Mouse (Mus musculus) midbrain, embryonic 11.5 days (tissue): ENCODE results near the gene Atp8b4. TPM values are rescaled to one million over a fixed set of nuclear protein-coding genes. Genes with fewer than 3 reads are reported as not detected.

Experiments used
- ATAC-seq: fragments of 200-750 bp; cut with Nextera tagmentation; 2 replicates; pipeline ENCODE4 v1.8.0; 2017; ENCODE audit warnings: moderate TSS enrichment, moderate library complexity; ENCODE audit not compliant: low FRiP score
- DNase-seq: peaks from one replicate; pipeline ENCODE4 v3.0.0; 2015; ENCODE audit warnings: low spot score; ENCODE audit errors: missing footprints
- H3K27ac ChIP-seq: fragments of 300-500 bp; sonication (generic); 2 replicates; pipeline ENCODE4 v1.5.1; 2014; ENCODE audit warnings: low read depth, low read length
- H3K27me3 ChIP-seq: fragments of 300-500 bp; sonication (generic); 2 replicates; pipeline ENCODE4 v1.6.1; 2014; ENCODE audit warnings: mild to moderate bottlenecking, low read length, moderate library complexity, mixed read lengths; ENCODE audit not compliant: control insufficient read depth, insufficient read depth
- H3K36me3 ChIP-seq: fragments of 300-500 bp; sonication (generic); 2 replicates; pipeline ENCODE4 v1.6.1; 2014; ENCODE audit warnings: mild to moderate bottlenecking, low read length, moderate library complexity, mixed read lengths; ENCODE audit not compliant: control insufficient read depth, insufficient read depth
- H3K4me1 ChIP-seq: fragments of 300-500 bp; sonication (generic); 2 replicates; pipeline ENCODE4 v1.6.1; 2014; ENCODE audit warnings: low read length; ENCODE audit not compliant: control insufficient read depth, insufficient read depth
- H3K4me2 ChIP-seq: fragments of 300-500 bp; sonication (generic); 2 replicates; pipeline ENCODE4 v1.6.1; 2014; ENCODE audit warnings: mild to moderate bottlenecking, moderate library complexity
- H3K4me3 ChIP-seq: fragments of 300-500 bp; sonication (generic); 2 replicates; pipeline ENCODE4 v1.5.1; 2014; ENCODE audit warnings: low read depth, low read length
- H3K9ac ChIP-seq: fragments of 300-500 bp; sonication (generic); 2 replicates; pipeline ENCODE4 v1.6.1; 2014; ENCODE audit warnings: low read length
- H3K9me3 ChIP-seq: fragments of 300-500 bp; sonication (generic); 2 replicates; pipeline ENCODE4 v1.6.1; 2016; ENCODE audit warnings: low read length; ENCODE audit not compliant: control insufficient read depth
- WGBS: fragments of 180-500 bp; shearing (Covaris S2); extraction: QIAGEN DNeasy Blood & Tissue Kit; methylation state at CpG from one replicate; pipeline ENCODE4 v1.1.7; 2014; 5-methylcytosine and 5-hydroxymethylcytosine counted together
- polyA plus RNA-seq: library from polyadenylated mRNA; unstranded; fragments of >200 nt; fragmentation: Nextera tagmentation; extraction: Ambion mirVana; gene quantifications from 2 replicates; pipeline ENCODE4 v1.2.1, GENCODE M21; 2014

The Atp8b4 gene
- polyA plus RNA-seq: 0.07 TPM in 1 of 2 replicates, not detected in the other

- DNase-seq (no peak), ATAC-seq (no peak)
- Histone ChIP-seq H3K4me1 (no peaks in the 10 kb centered on the region), H3K9me3 (no peaks in the 10 kb centered on the region), H3K36me3 (no peaks in the 10 kb centered on the region), H3K4me2 (no peak within 1 kb of the TSS), H3K4me3 (no peak within 1 kb of the TSS), H3K9ac (no peak within 1 kb of the TSS), H3K27me3 (no peaks in the 10 kb centered on the region), H3K27ac (no peak within 1 kb of the TSS)
- 94% methylated on average over 6 of the region's 6 CpGs for WGBS
Observed at GRCm38 (mm10) chr2:126500521-126500920, at the start of gene Atp8b4. Gene Atp8b4, minus strand, starts transcription at chr2:126500674.

- no peaks in the 10 kb centered on the region for H3K36me3 ChIP-seq
- H3K4me3 ChIP-seq: no peak overlapping the region
- H3K27ac ChIP-seq: no peak overlapping the region
- DNase-seq (no peak), ATAC-seq (no peak)
- WGBS: 90% methylated on average over 7 of the region's 7 CpGs
- no peak overlapping the region for H3K9ac ChIP-seq
- H3K4me2 ChIP-seq: no peak overlapping the region
- H3K27me3 ChIP-seq: peaks cover 26% of the 10 kb centered on the region
- no peaks in the 10 kb centered on the region for H3K9me3 ChIP-seq
- H3K4me1 ChIP-seq: peaks cover 6% of the 10 kb centered on the region; the same call in 1 of the 2 replicates
Observed at GRCm38 (mm10) chr2:126549681-126550080, 49.2 kb upstream of the Atp8b4 start.

- no peak for DNase-seq
- no peak overlapping the region for H3K9ac ChIP-seq
- H3K4me1 ChIP-seq: no peaks in the 10 kb centered on the region
- H3K9me3 ChIP-seq: no peaks in the 10 kb centered on the region
- H3K27me3 ChIP-seq: peaks cover 2% of the 10 kb centered on the region; the same call in 1 of the 2 replicates
- no peaks in the 10 kb centered on the region for H3K36me3 ChIP-seq
- no peak overlapping the region for H3K4me3 ChIP-seq
- no peak overlapping the region for H3K27ac ChIP-seq
- WGBS: 92% methylated on average over 3 of the region's 3 CpGs
- ATAC-seq: no peak
- no peak overlapping the region for H3K4me2 ChIP-seq
Observed at GRCm38 (mm10) chr2:126546392-126546791, 45.9 kb upstream of the Atp8b4 start.

GRCm38 (mm10) chr2:126545297-126545696, 44.8 kb upstream of the Atp8b4 start:
- no peaks in the 10 kb centered on the region for H3K4me1 ChIP-seq
- H3K4me3 ChIP-seq: no peak overlapping the region
- ATAC-seq: no peak
- H3K9ac ChIP-seq: no peak overlapping the region
- no peak overlapping the region for H3K27ac ChIP-seq
- no peak for DNase-seq
- H3K9me3 ChIP-seq: no peaks in the 10 kb centered on the region
- H3K27me3 ChIP-seq: no peaks in the 10 kb centered on the region
- WGBS: 74% methylated on average over 5 of the region's 5 CpGs
- no peaks in the 10 kb centered on the region for H3K36me3 ChIP-seq
- no peak overlapping the region for H3K4me2 ChIP-seq

GRCm38 (mm10) chr2:126542211-126542610, 41.7 kb upstream of the Atp8b4 start:
- ATAC-seq (no peak), DNase-seq (no peak)
- H3K9ac ChIP-seq: no peak overlapping the region
- 87% methylated on average over 5 of the region's 5 CpGs for WGBS
- H3K27me3 ChIP-seq: no peaks in the 10 kb centered on the region
- no peaks in the 10 kb centered on the region for H3K4me1 ChIP-seq
- no peak overlapping the region for H3K4me3 ChIP-seq
- H3K9me3 ChIP-seq: no peaks in the 10 kb centered on the region
- H3K27ac ChIP-seq: no peak overlapping the region
- H3K4me2 ChIP-seq: no peak overlapping the region
- H3K36me3 ChIP-seq: no peaks in the 10 kb centered on the region

GRCm38 (mm10) chr2:126540390-126540925, 40.0 kb upstream of the Atp8b4 start:
- H3K4me3 ChIP-seq: no peak overlapping the region
- no peak overlapping the region for H3K4me2 ChIP-seq
- DNase-seq (no peak), ATAC-seq (no peak)
- WGBS: 85% methylated on average over 6 of the region's 6 CpGs
- no peak overlapping the region for H3K27ac ChIP-seq
- no peaks in the 10 kb centered on the region for H3K9me3 ChIP-seq
- H3K27me3 ChIP-seq: no peaks in the 10 kb centered on the region
- H3K4me1 ChIP-seq: no peaks in the 10 kb centered on the region
- no peak overlapping the region for H3K9ac ChIP-seq
- H3K36me3 ChIP-seq: no peaks in the 10 kb centered on the region

GRCm38 (mm10) chr2:126537654-126538053, 37.2 kb upstream of the Atp8b4 start:
- Histone ChIP-seq H3K9ac (no peak overlapping the region), H3K4me1 (no peaks in the 10 kb centered on the region), H3K27ac (no peak overlapping the region), H3K27me3 (no peaks in the 10 kb centered on the region), H3K4me3 (no peak overlapping the region), H3K9me3 (no peaks in the 10 kb centered on the region), H3K36me3 (no peaks in the 10 kb centered on the region), H3K4me2 (no peak overlapping the region)
- DNase-seq (no peak), ATAC-seq (no peak)

GRCm38 (mm10) chr2:126530581-126530980, 30.1 kb upstream of the Atp8b4 start:
- Histone ChIP-seq H3K4me3 (no peak overlapping the region), H3K9ac (no peak overlapping the region), H3K27ac (no peak overlapping the region), H3K27me3 (no peaks in the 10 kb centered on the region), H3K9me3 (no peaks in the 10 kb centered on the region), H3K4me1 (no peaks in the 10 kb centered on the region), H3K36me3 (no peaks in the 10 kb centered on the region), H3K4me2 (no peak overlapping the region)
- DNase-seq: no peak
- 82% methylated on average over 3 of the region's 3 CpGs for WGBS
- ATAC-seq: no peak

GRCm38 (mm10) chr2:126527461-126527860, 27.0 kb upstream of the Atp8b4 start:
- H3K4me3 ChIP-seq: no peak overlapping the region
- H3K9me3 ChIP-seq: no peaks in the 10 kb centered on the region
- no peaks in the 10 kb centered on the region for H3K27me3 ChIP-seq
- H3K27ac ChIP-seq: no peak overlapping the region
- no peak for DNase-seq
- H3K4me2 ChIP-seq: no peak overlapping the region
- WGBS: 91% methylated on average over 8 of the region's 8 CpGs
- no peaks in the 10 kb centered on the region for H3K4me1 ChIP-seq
- no peaks in the 10 kb centered on the region for H3K36me3 ChIP-seq
- H3K9ac ChIP-seq: no peak overlapping the region
- no peak for ATAC-seq
